17 mouse cellular contexts compared by ENCODE assay signal in the genomic region with DNA sequence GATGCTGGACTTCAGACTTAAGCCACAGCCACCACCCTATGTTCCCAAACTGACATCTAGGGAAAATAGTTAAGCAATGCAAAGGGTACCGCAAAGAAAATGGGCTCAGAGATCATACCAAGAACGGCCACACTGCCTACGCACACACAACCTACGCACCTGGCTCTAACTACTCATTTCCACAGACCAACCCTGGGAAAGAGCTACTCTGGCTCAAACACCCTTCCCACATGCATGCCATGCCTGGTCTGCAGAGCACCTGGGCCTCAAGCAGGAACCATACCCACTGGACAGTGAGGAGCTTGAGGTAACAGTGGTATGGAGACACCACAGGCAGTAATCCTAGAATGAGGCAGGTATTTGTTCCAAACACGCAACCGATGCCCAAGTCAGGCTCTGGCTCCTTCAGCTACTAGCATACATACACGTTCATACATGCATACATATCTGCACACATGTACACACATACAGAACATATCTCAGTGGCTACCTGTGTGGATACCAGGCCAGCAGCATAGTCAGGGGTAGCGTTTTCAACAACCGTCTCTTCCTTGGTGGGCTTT.
"Had no signal": no experiment of that assay in that cellular context is flagged by ENCODE, and none has a peak within 500 bp of the region (broad histone marks: within the 10 kb centered on the region; RNA-seq: fewer than 3 reads in every experiment).

No protein-coding gene starts in this region.

- H3K27ac ChIP-seq: kidney, embryonic 15.5 days; limb, embryonic 13.5 days; liver, embryonic 12.5 days; liver, embryonic 15.5 days; lung, embryonic 15.5 days; midbrain, embryonic 10.5 days had no signal

- H3K9ac ChIP-seq: kidney, embryonic 15.5 days; limb, embryonic 13.5 days; liver, embryonic 12.5 days; liver, embryonic 15.5 days; lung, embryonic 15.5 days had no signal

- H3K27me3 ChIP-seq: kidney, embryonic 15.5 days; limb, embryonic 13.5 days; liver, embryonic 12.5 days; liver, embryonic 15.5 days; lung, embryonic 15.5 days; megakaryocyte, embryonic 14.5 days had no signal

- ATAC-seq: liver, embryonic 12.5 days had no signal

- H3K4me3 ChIP-seq: kidney, embryonic 15.5 days; limb, embryonic 13.5 days; liver, embryonic 12.5 days; liver, embryonic 15.5 days; lung, embryonic 15.5 days; megakaryocyte, embryonic 14.5 days; midbrain, embryonic 10.5 days had no signal

- H3K4me2 ChIP-seq: kidney, embryonic 15.5 days; limb, embryonic 13.5 days; liver, embryonic 12.5 days; liver, embryonic 15.5 days; lung, embryonic 15.5 days had no signal

- DNase-seq: kidney, postnatal 10 days; kidney, postnatal 36 days; layer of hippocampus, postnatal 36 days; left cerebral cortex, postnatal 4 days; liver; lung, adult 18-20 months; lung, postnatal 10 days; lung, postnatal 36 days; midbrain, embryonic 14.5 days; thymus, postnatal 25 days had no signal

- H3K9me3 ChIP-seq: kidney, embryonic 15.5 days; limb, embryonic 13.5 days; liver, embryonic 12.5 days; liver, embryonic 15.5 days; lung, embryonic 15.5 days; megakaryocyte, embryonic 14.5 days; midbrain, embryonic 10.5 days had no signal

- H3K4me1 ChIP-seq: kidney, embryonic 15.5 days; limb, embryonic 13.5 days; liver, embryonic 12.5 days; liver, embryonic 15.5 days; lung, embryonic 15.5 days; megakaryocyte, embryonic 14.5 days; midbrain, embryonic 10.5 days had no signal
